ENCODE assay signal across 8 mouse cellular contexts in genomic region chr6:100660395-100660794, GRCm38 (mm10). TPM values are rescaled to one million over a fixed set of nuclear protein-coding genes. Genes with fewer than 3 reads are reported as not detected.
DNase-seq lines count a peak whose midpoint lies in the region; ATAC-seq and TF ChIP-seq lines count a peak whose summit lies in the region.

No protein-coding gene starts in this region.

- H3K36me3 ChIP-seq in heart, embryonic 11.5 days (ENCODE audit: control insufficient read depth, insufficient read depth, low read length) = 0 out of 2 replicates have a peak, but pooled peaks cover 5% of the 10 kb centered on the region

- no peak for ATAC-seq in heart, embryonic 11.5 days (replicated peaks; ENCODE audit: insufficient number of reproducible peaks, low FRiP score, low TSS enrichment)

- H3K4me1 ChIP-seq in heart, embryonic 11.5 days (ENCODE audit: control insufficient read depth, insufficient read depth, low read length) = no peaks in the 10 kb centered on the region
- no peaks in the 10 kb centered on the region; the same call in 1 of the 2 replicates for H3K4me1 ChIP-seq in cerebellum, adult 2 months (ENCODE audit: control insufficient read depth, insufficient read depth, low read length)

- 83% methylated on average over 5 of the region's 5 CpGs for WGBS in heart, embryonic 11.5 days (ENCODE audit: insufficient replicate concordance)
- 7% methylated on average over 5 of the region's 5 CpGs for WGBS in cerebellum, adult 2 months

- H3K9me3 ChIP-seq in heart, embryonic 11.5 days (replicated peaks; ENCODE audit: control insufficient read depth, low read length) = no peaks in the 10 kb centered on the region

- H3K27ac ChIP-seq in heart, embryonic 11.5 days (ENCODE audit: low read depth, low read length) = no peak overlapping the region
- H3K27ac ChIP-seq in cerebellum, adult 2 months (ENCODE audit: insufficient read depth, low read length) = no peak overlapping the region

- H3K9ac ChIP-seq in heart, embryonic 11.5 days (ENCODE audit: low read depth, low read length) = no peak overlapping the region

- H3K27me3 ChIP-seq in heart, embryonic 11.5 days (ENCODE audit: control insufficient read depth, insufficient read depth, low read length) = no peaks in the 10 kb centered on the region
- no peaks in the 10 kb centered on the region for H3K27me3 ChIP-seq in cerebellum, adult 2 months (ENCODE audit: control insufficient read depth, insufficient read depth, low read length)

- H3K4me3 ChIP-seq in heart, embryonic 11.5 days (ENCODE audit: low read depth, low read length) = no peak overlapping the region
- H3K4me3 ChIP-seq in cerebellum, adult 2 months (replicated peaks; ENCODE audit: insufficient read depth, low read depth, low read length) = no peak overlapping the region

- H3K4me2 ChIP-seq in heart, embryonic 11.5 days = no peak overlapping the region

- peak; percentile 74 to 82 for DNase-seq in heart, adult 18-20 months
- peak; percentile 69 to 80 for DNase-seq in cerebellum, adult 2 months
- DNase-seq in heart, adult 9 months (ENCODE audit: low spot score in 2 of 2) = peak; percentile 51 to 63
- peak; percentile 7 for DNase-seq in left cerebral cortex, adult 11 months (ENCODE audit: low spot score)
- DNase-seq in ovary, postnatal 36 days (ENCODE audit: low spot score) = peak; percentile 68
- DNase-seq in spleen, postnatal 14 days (ENCODE audit: low spot score in 2 of 2) = no peak
- no peak for DNase-seq in kidney, adult 11 months

- no peak for TF ChIP-seq CTCF in cerebellum, adult 2 months (IDR thresholded peaks at IDR 0.05; ENCODE audit: borderline replicate concordance, insufficient read depth, low read depth, low read length)

- no peak for TF ChIP-seq POLR2A in cerebellum, adult 2 months (IDR thresholded peaks at IDR 0.05; ENCODE audit: borderline replicate concordance, insufficient read depth, low read length)

RNA-seq across cellular contexts. Expression of gene Shq1, which starts 10.6 kb away (rescaled TPM):
- 1 to 10 TPM; 3.3 to 4.5 TPM for total RNA-seq in heart, adult 18-20 months (2021)
- polyA plus RNA-seq in heart, embryonic 11.5 days (2014; fragmentation: Nextera tagmentation; extraction: Ambion mirVana) = 10.6 and 13.1 TPM in 2 replicates
- polyA plus RNA-seq in cerebellum, adult 2 months (2012; rRNA removed) = 3.6 and 3.8 TPM in 2 replicates

RNA-seq across cellular contexts. Expression of gene Gxylt2, which starts 44.1 kb away (rescaled TPM):
- total RNA-seq in heart, adult 18-20 months (2021) = 1 to 10 TPM; 1.8 to 2.1 TPM
- polyA plus RNA-seq in heart, embryonic 11.5 days (2014; fragmentation: Nextera tagmentation; extraction: Ambion mirVana) = 0.93 and 1.1 TPM in 2 replicates
- polyA plus RNA-seq in cerebellum, adult 2 months (2012; rRNA removed) = 0.31 and 0.41 TPM in 2 replicates

Comparison
In these comparisons a context has a peak if more than half of its experiments do, and no peak if none do; other contexts are left out.
1. DNase-seq: peak in heart, adult 18-20 months (2 of 2), cerebellum, adult 2 months (2 of 2), heart, adult 9 months (2 of 2), left cerebral cortex, adult 11 months (single experiment) and ovary, postnatal 36 days (single experiment); none in spleen, postnatal 14 days (0 of 2) and kidney, adult 11 months (single experiment).